Mouse (Mus musculus): ENCODE results near the gene Lgr4.
A peak's percentile ranks its signal among the peaks of the same experiment; 100 is the strongest.

DNA sequence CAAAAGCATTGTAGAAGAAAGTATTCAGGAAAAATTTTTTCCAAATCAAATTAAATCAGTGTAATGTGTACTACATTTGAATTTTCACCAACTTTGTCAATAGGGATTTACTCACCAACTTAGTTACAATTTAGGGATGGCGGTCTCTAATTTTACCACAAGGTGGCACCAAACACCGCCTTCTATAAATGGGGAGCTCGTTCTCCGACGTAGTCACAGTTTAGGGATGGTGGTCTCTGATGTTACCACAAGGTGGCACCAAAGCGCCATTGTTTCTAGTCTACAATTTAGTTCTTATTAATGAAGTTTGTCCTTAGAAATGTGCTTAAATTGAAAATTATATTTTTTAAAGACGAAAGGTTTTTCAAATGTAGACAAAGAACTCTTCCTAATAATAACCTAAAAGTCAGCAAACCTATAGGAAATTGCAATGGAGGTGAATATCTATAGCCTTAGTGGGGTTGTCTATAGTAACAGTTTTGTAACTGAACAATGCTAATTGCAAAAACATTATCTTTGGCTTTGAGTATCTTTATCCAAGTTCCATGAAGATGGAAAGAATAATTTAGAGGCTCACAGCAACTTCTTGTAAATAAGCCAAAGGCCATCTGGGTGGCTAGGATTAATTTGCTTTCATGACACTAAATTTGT, 13.2 kb upstream of the Lgr4 start:
- TF ChIP-seq POLR2A (IDR thresholded peaks at IDR 0.05; ENCODE audit: borderline replicate concordance, extremely low read depth, low read depth, low read length) (no peak), CTCF (IDR thresholded peaks at IDR 0.05; ENCODE audit: insufficient read depth, low read length) (peak; percentile 79)
